Mouse (Mus musculus) bone marrow macrophage, adult 2 months (primary cell): ENCODE results near the gene Lpar3.

ENCODE experiments used
- CTCF ChIP-seq: IDR thresholded peaks from 2 replicates; pipeline ENCODE4 v1.5.1; 2012; ENCODE audit warnings: low read depth, mild to moderate bottlenecking, low read length, moderate library complexity
- POLR2A ChIP-seq: IDR thresholded peaks from 2 replicates; pipeline ENCODE4 v1.6.1; 2012; ENCODE audit warnings: mild to moderate bottlenecking, low read depth, low read length, borderline replicate concordance

GRCm38 (mm10) chr3:146205305-146205704, 15.5 kb upstream of the Lpar3 start:
- TF ChIP-seq CTCF (no peak), POLR2A (no peak)
